9 mouse cellular contexts compared by ENCODE assay signal in genomic region chr16:57421680-57422417, GRCm38 (mm10).
DNase-seq lines count a peak whose midpoint lies in the region; ATAC-seq and TF ChIP-seq lines count a peak whose summit lies in the region.
"Had no signal": no experiment of that assay in that cellular context is flagged by ENCODE, and none has a peak within 500 bp of the region (broad histone marks: within the 10 kb centered on the region; RNA-seq: fewer than 3 reads in every experiment).

No protein-coding gene starts in this region.

- H3K36me3 ChIP-seq in heart, adult 2 months (ENCODE audit: control insufficient read depth, insufficient read depth, low read length), result peaks cover 13% of the 10 kb centered on the region
- no peaks in the 10 kb centered on the region for H3K36me3 ChIP-seq in spleen, adult 2 months (ENCODE audit: control insufficient read depth, insufficient read depth, low read length)
- no peaks in the 10 kb centered on the region for H3K36me3 ChIP-seq in kidney, embryonic 15.5 days
- no peaks in the 10 kb centered on the region for H3K36me3 ChIP-seq in stomach, embryonic 15.5 days
- H3K36me3 ChIP-seq: embryonic facial prominence, embryonic 13.5 days had no signal

- H3K79me2 ChIP-seq in heart, adult 2 months (replicated peaks; ENCODE audit: control insufficient read depth, insufficient read depth, low read length), result no peaks in the 10 kb centered on the region

- H3K27ac ChIP-seq in heart, adult 2 months, result peak overlapping the region; percentile 82
- H3K27ac ChIP-seq in spleen, adult 2 months (ENCODE audit: insufficient read depth, low read length), result peak overlapping the region; percentile 64
- peak overlapping the region; percentile 68 for H3K27ac ChIP-seq in kidney, embryonic 15.5 days
- H3K27ac ChIP-seq in stomach, embryonic 15.5 days, result peak overlapping the region; percentile 38
- H3K27ac ChIP-seq: embryonic facial prominence, embryonic 13.5 days had no signal

- H3K9ac ChIP-seq in heart, adult 2 months (ENCODE audit: low read depth, low read length), result no peak overlapping the region
- no peak overlapping the region for H3K9ac ChIP-seq in kidney, embryonic 15.5 days
- no peak overlapping the region for H3K9ac ChIP-seq in stomach, embryonic 15.5 days
- H3K9ac ChIP-seq: embryonic facial prominence, embryonic 13.5 days had no signal

- no peak for TF ChIP-seq POLR2A in heart, adult 2 months (IDR thresholded peaks at IDR 0.05; ENCODE audit: insufficient read depth, low read depth, low read length)
- TF ChIP-seq POLR2A in spleen, adult 2 months (IDR thresholded peaks at IDR 0.05; ENCODE audit: low read depth, low read length), result no peak

- 0 out of 2 replicates have a peak, but pooled peaks have one; percentile 33 for ATAC-seq in kidney, embryonic 15.5 days (replicated peaks; ENCODE audit: low FRiP score)
- ATAC-seq in stomach, embryonic 15.5 days (ENCODE audit: insufficient read depth, low FRiP score, low read depth), result no peak

- peaks cover 18% of the 10 kb centered on the region for H3K4me1 ChIP-seq in heart, adult 2 months (ENCODE audit: control insufficient read depth, insufficient read depth, low read length)
- peaks cover 19% of the 10 kb centered on the region for H3K4me1 ChIP-seq in spleen, adult 2 months (ENCODE audit: control insufficient read depth, insufficient read depth, insufficient read length)
- H3K4me1 ChIP-seq in kidney, embryonic 15.5 days, result peaks cover 35% of the 10 kb centered on the region
- peaks cover 16% of the 10 kb centered on the region for H3K4me1 ChIP-seq in stomach, embryonic 15.5 days

- TF ChIP-seq EP300 in heart, adult 2 months (IDR thresholded peaks at IDR 0.05; ENCODE audit: insufficient read depth, low read depth, low read length), result no peak

- H3K4me3 ChIP-seq in heart, adult 2 months, result no peak overlapping the region
- no peak overlapping the region for H3K4me3 ChIP-seq in spleen, adult 2 months (ENCODE audit: extremely low read depth, insufficient read depth, insufficient read length)
- H3K4me3 ChIP-seq in kidney, embryonic 15.5 days (replicated peaks), result no peak overlapping the region
- no peak overlapping the region for H3K4me3 ChIP-seq in stomach, embryonic 15.5 days (replicated peaks)
- H3K4me3 ChIP-seq: embryonic facial prominence, embryonic 13.5 days had no signal

- H3K4me2 ChIP-seq in kidney, embryonic 15.5 days, result no peak overlapping the region
- H3K4me2 ChIP-seq in stomach, embryonic 15.5 days, result no peak overlapping the region
- H3K4me2 ChIP-seq: embryonic facial prominence, embryonic 13.5 days had no signal

- intact Hi-C loops in heart, adult 2 months (cut with DNase I), result loop anchor here (5.0 to 10.0 kb wide), 4 partner anchors 45 to 153 kb away; no protein-coding TSS in a partner anchor

- H3K27me3 ChIP-seq in heart, adult 2 months (ENCODE audit: control insufficient read depth, insufficient read depth, low read length), result no peaks in the 10 kb centered on the region; the same call in 1 of the 2 replicates
- H3K27me3 ChIP-seq in spleen, adult 2 months (ENCODE audit: control insufficient read depth, insufficient read depth, low read length), result no peaks in the 10 kb centered on the region
- no peaks in the 10 kb centered on the region for H3K27me3 ChIP-seq in kidney, embryonic 15.5 days
- H3K27me3 ChIP-seq in stomach, embryonic 15.5 days (replicated peaks), result no peaks in the 10 kb centered on the region
- H3K27me3 ChIP-seq: embryonic facial prominence, embryonic 13.5 days had no signal

- 79% methylated on average over 7 of the region's 7 CpGs for WGBS in heart, adult 2 months
- 22% methylated on average over 7 of the region's 7 CpGs for WGBS in spleen, adult 2 months
- WGBS in kidney, embryonic 15.5 days, result 51% methylated on average over 7 of the region's 7 CpGs
- 56% methylated on average over 7 of the region's 7 CpGs for WGBS in stomach, embryonic 15.5 days

- no peak for DNase-seq in heart, adult 2 months
- DNase-seq in heart, adult 9 months (ENCODE audit: low spot score in 2 of 2), result no peak
- DNase-seq in spleen, adult 2 months (ENCODE audit: low read depth in 1 of 2, low spot score in 2 of 2), result peak; percentile 19 to 21
- DNase-seq in spleen, adult 12 weeks (ENCODE audit: low spot score), result no peak
- no peak for DNase-seq in gastrocnemius, postnatal 4 days (ENCODE audit: low spot score in 2 of 2)
- no peak for DNase-seq in urinary bladder, postnatal 10 days (ENCODE audit: low spot score)

- TF ChIP-seq CTCF in heart, adult 2 months (IDR thresholded peaks at IDR 0.05), result no peak
- no peak for TF ChIP-seq CTCF in spleen, adult 2 months (IDR thresholded peaks at IDR 0.05; ENCODE audit: extremely low read depth, insufficient read depth, insufficient read length, insufficient replicate concordance)

- H3K9me3 ChIP-seq in kidney, embryonic 15.5 days (replicated peaks), result no peaks in the 10 kb centered on the region
- no peaks in the 10 kb centered on the region for H3K9me3 ChIP-seq in stomach, embryonic 15.5 days
- H3K9me3 ChIP-seq: embryonic facial prominence, embryonic 13.5 days had no signal

Comparison
In these comparisons a context has a peak if more than half of its experiments do, and no peak if none do; other contexts are left out.
1. DNase-seq: peak in spleen, adult 2 months (2 of 2); none in heart, adult 2 months (0 of 2), heart, adult 9 months (0 of 2), spleen, adult 12 weeks (single experiment), gastrocnemius, postnatal 4 days (0 of 2) and urinary bladder, postnatal 10 days (single experiment).
2. Peak in every context shown above with its lines, with median percentiles within 50 percentile points of each other: H3K27ac ChIP-seq.